Mouse (Mus musculus): ENCODE data around the gene Map4k3.

GRCm38 (mm10) chr17:80646131-80646530, 82.2 kb downstream of the Map4k3 start:
- TF ChIP-seq POLR2A (IDR thresholded peaks at IDR 0.05; ENCODE audit: borderline replicate concordance, control insufficient read depth, low read depth, low read length) (no peak), CTCF (IDR thresholded peaks at IDR 0.05; ENCODE audit: control insufficient read depth, insufficient read depth, low read length) (no peak)

Data from bone marrow, adult 2 months (tissue).